Mouse (Mus musculus): ENCODE results near the gene Rangrf. TPM values are rescaled to one million over a fixed set of nuclear protein-coding genes. Genes with fewer than 3 reads are reported as not detected.

The Rangrf gene
- polyA plus RNA-seq (2017; shearing (Covaris generic)): 3.6 TPM

DNA sequence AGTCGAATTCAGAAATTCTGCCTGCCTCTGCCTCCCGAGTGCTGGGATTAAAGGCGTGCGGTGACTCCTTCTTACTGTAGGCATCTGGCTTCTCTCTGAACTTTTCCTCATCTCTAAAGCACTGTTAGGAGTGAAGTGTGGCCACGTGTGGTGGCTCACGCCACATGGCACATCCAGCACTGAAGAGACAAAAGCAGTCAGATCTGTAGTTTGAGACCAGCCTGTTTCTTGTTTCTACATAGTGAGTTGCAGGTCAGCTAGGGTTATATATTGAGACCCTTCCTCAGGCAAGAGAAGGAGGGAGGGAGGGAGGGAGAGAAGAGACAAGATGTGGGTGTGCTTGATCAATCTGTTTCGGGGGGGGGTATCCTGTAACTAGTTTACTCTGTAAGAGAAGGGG is at the start of gene Rangrf:
Gene Rangrf (minus strand): TSS at position 101 of the 400 bp plus-strand sequence.

GRCm38 (mm10) chr11:69015644-69016441 is 40.9 kb upstream of the Rangrf start, which contains the start of gene Ctc1:
Gene Ctc1, plus strand, starts transcription at chr11:69015911.

DNA sequence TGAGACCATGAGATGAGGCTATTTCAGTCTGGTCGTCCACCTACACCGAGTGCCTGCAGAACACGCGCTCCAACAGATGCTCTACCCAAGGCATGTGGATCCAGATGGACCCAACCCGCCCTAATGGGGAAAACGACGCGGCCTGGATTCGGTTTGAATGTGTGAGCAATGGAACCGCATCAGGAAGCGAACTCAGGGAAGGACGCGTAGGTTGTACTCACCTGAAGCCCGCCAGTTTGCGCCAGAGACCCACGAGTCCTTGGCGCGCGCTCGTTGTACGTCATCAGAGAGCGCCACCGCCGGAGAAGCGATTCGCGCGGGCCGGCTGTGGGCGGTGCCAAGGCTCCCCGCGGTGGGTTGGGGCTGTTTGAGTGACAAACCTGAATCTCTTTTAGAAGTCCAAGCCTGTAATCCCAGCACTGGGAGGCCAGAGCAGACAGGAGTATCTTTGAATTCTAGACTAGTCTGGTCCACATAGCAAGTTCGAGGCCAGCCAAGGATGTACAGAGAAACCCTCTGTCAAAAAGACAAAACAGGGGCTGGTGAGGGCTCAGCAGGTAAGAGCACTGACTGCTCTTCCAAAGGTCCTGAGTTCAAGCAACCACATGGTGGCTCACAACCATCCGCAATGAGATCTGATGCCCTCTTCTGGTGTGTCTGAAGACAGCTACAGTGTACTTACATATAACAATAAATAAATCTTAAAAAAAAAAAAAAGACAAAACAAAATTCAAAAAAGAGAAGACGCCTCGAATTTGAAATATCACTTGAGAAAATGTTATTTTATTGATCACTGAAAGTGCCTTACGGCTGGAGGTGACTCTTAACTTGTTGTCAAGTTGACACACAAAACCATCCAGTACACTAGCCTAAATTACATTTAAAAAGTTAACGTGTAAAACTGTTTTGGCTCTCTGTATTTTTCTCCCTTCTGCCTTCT is 33.5 kb upstream of the Rangrf start, which contains the start of gene Pfas:
Gene Pfas (minus strand): TSS at position 279 of the 940 bp plus-strand sequence.

DNA sequence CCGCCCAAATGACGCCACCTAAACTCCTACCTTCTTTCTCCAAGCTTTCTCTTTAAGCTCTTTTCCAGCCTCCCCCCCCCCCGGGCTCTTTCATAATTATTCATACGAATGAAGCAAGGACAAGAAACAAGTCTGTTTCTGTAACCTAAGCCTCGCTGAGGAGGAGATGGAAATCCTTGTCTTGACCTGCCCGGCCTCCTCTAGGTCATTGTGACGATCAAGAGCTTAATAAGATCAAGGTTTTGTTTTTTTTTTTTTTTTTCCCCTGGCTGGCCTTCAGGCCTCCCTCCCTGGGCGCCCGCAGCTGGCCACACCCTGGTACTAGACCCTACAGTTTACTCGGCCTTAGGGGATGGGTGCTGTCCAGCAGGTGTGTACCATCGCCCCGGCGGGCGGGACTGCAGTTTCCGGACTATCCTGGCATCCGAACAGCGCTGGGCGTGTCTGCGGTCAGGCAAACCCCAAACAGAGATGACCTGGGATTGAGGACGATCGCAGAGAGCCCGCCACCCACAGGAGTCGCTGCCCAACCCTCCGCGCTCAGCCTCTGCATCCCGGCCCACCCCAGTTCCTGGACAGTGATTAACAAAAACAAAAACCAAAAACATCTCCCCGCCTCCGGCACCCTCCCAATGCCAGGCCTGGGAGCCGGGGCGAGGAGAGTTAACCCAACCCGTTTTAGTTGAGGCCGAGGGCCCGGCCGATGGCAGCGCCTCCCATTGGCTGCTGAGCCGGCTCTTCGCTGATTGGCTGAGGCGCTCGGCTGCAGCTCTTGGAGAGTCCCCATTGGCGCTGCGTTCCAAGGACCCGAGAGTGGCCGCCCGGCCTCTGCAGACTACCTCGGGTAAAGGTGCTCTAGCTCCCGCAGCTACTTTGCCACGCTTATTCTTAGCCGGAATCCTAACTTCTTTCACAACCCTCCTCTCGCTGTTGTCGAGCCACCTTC is 7.4 kb downstream of the Rangrf start, which contains the start of gene Slc25a35:
Gene Slc25a35 (plus strand): TSS at position 795 of the 946 bp plus-strand sequence.

DNA sequence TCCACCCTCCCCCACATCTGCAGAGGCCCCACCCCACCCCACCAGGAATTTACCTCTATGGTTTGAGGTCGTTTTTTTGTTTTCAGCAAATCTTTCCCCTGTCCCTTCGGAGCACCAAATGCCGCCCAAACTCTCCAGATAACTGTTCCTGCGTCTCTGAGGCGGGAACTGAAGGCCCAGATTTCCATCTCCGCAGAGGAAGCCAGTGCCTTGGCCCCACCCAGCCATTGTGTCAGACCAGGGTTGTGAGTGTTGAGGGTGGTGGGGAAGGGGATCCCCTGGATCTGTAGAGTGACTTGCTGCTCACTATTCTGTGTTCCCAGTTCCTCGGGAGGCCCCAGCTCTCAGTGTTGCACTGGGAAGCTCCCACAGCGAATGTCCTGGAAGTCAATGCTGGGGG is 17.7 kb downstream of the Rangrf start, which contains the start of gene Arhgef15:
Gene Arhgef15 (minus strand): TSS at position 173 of the 400 bp plus-strand sequence.

DNA sequence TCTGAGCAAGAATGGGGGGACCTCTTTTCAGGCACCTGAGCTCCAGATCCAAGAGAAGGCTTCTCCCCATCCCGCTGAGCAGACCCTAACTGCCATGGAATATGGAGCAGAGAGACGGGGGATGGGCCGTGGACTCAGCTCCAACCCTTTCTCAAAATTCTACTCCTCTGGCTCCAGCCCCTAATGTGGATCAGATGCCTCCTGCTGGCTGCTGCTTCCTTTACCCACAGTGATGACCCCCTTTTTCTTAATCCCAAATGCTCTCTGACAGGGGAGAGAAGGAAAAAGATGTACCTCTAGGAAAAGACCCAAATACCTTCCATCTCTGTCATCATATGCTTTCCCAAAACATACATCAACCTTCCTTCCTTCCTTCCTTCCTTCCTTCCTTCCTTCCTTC is 48.0 kb downstream of the Rangrf start, which contains the start of gene Odf4:
Gene Odf4 (minus strand): TSS at position 101 of the 400 bp plus-strand sequence.

Other genes with a start within 250 kb of the Rangrf start
- gene Ndel1, start 103.3 kb downstream of the Rangrf start, polyA plus RNA-seq (2017; shearing (Covaris generic)): 155 TPM
- not detected for gene Rnf222, start 86.6 kb downstream of the Rangrf start, polyA plus RNA-seq (2017; shearing (Covaris generic))
- gene Rpl26, start 73.6 kb downstream of the Rangrf start, polyA plus RNA-seq (2017; shearing (Covaris generic)): 791 TPM
- 0.48 TPM for gene Odf4, start 48.1 kb downstream of the Rangrf start, polyA plus RNA-seq (2017; shearing (Covaris generic))
- 0.24 TPM for gene Arhgef15, start 17.7 kb downstream of the Rangrf start, polyA plus RNA-seq (2017; shearing (Covaris generic))
- gene Slc25a35, start 7.1 kb downstream of the Rangrf start, polyA plus RNA-seq (2017; shearing (Covaris generic)): 4.6 TPM
- gene Pfas, start 33.3 kb upstream of the Rangrf start, polyA plus RNA-seq (2017; shearing (Covaris generic)): 1.8 TPM
- gene Ctc1, start 40.7 kb upstream of the Rangrf start, polyA plus RNA-seq (2017; shearing (Covaris generic)): 15.3 TPM
- 2.2 TPM for gene Aurkb, start 70.5 kb upstream of the Rangrf start, polyA plus RNA-seq (2017; shearing (Covaris generic))
- gene Borcs6, start 84.5 kb upstream of the Rangrf start, polyA plus RNA-seq (2017; shearing (Covaris generic)): 5.9 TPM
- gene Tmem107, start 95.6 kb upstream of the Rangrf start, polyA plus RNA-seq (2017; shearing (Covaris generic)): 13.6 TPM
- 250 TPM for gene Vamp2, start 113.3 kb upstream of the Rangrf start, polyA plus RNA-seq (2017; shearing (Covaris generic))
- 81.1 TPM for gene Per1, start 120.0 kb upstream of the Rangrf start, polyA plus RNA-seq (2017; shearing (Covaris generic))
- 0.35 TPM for gene Hes7, start 145.2 kb upstream of the Rangrf start, polyA plus RNA-seq (2017; shearing (Covaris generic))
- gene 9130213A22Rik, start 147.4 kb upstream of the Rangrf start, polyA plus RNA-seq (2017; shearing (Covaris generic)): 0.63 TPM
- gene Aloxe3, start 150.7 kb upstream of the Rangrf start, polyA plus RNA-seq (2017; shearing (Covaris generic)): 0.69 TPM
- not detected for gene Alox12b, start 181.8 kb upstream of the Rangrf start, polyA plus RNA-seq (2017; shearing (Covaris generic))
- gene Alox8, start 222.7 kb upstream of the Rangrf start, polyA plus RNA-seq (2017; shearing (Covaris generic)): 0.57 TPM